Mouse (Mus musculus): Measurements from ENCODE around the gene Zc3h7b. TPM values are rescaled to one million over a fixed set of nuclear protein-coding genes. Genes with fewer than 3 reads are reported as not detected.
"Not testable (repeated sequence)": the region's sequence is repeated elsewhere in the genome, so short reads cannot be mapped to it uniquely, and the experiment has no call there.

The Zc3h7b gene
- total RNA-seq, 1 experiment, result 22.5 TPM

- no peaks in the 10 kb centered on the region for H3K9me3 ChIP-seq (ENCODE audit: control insufficient read depth, insufficient read depth, low read depth, low read length)
- TF ChIP-seq MAFK (IDR thresholded peaks at IDR 0.05; ENCODE audit: insufficient read depth, low read depth, low read length), result no peak
- TF ChIP-seq HCFC1 (IDR thresholded peaks at IDR 0.05; ENCODE audit: borderline replicate concordance, insufficient read depth, low read length), result no peak
- no peak for TF ChIP-seq CHD2 (IDR thresholded peaks at IDR 0.05; ENCODE audit: low read depth, low read length)
- no peak for TF ChIP-seq ZNF384 (IDR thresholded peaks at IDR 0.05; ENCODE audit: low read depth, low read length)
- TF ChIP-seq ZC3H11A (IDR thresholded peaks at IDR 0.05; ENCODE audit: borderline replicate concordance, low read depth, low read length), result no peak
- in situ Hi-C loops (cut with MboI; ENCODE audit: low sequenced_read_pairs in 2 of 2, unreplicated experiment in 2 of 2), result no loop called here
- no peaks in the 10 kb centered on the region for H3K36me3 ChIP-seq (ENCODE audit: control insufficient read depth, insufficient read depth, low read length, poor library complexity, severe bottlenecking)
- peaks cover 0 to 4% of the 10 kb centered on the region in 2 experiments; a peak in 1 of 4 replicates for H3K4me1 ChIP-seq (ENCODE audit: control insufficient read depth in 2 of 2, insufficient read depth in 2 of 2, low read length in 2 of 2, poor library complexity in 1 of 2)
- DNase-seq (ENCODE audit: low read depth, low spot score), result no peak
- H3K27ac ChIP-seq (ENCODE audit: insufficient read depth, low read depth, low read length, poor library complexity, severe bottlenecking), result no peak overlapping the region
- no peak overlapping the region for H3K9ac ChIP-seq (ENCODE audit: insufficient read depth, low read depth, low read length, poor library complexity, severe bottlenecking)
- no peak overlapping the region for H3K4me3 ChIP-seq (ENCODE audit: insufficient read depth in 1 of 2, low read depth in 1 of 2, low read length in 2 of 2, poor library complexity in 1 of 2, severe bottlenecking in 1 of 2)
Observed at GRCm38 (mm10) chr15:81739296-81739695, 5.6 kb upstream of the Zc3h7b start.

GRCm38 (mm10) chr15:81739924-81740323, 4.9 kb upstream of the Zc3h7b start:
- H3K36me3 ChIP-seq (ENCODE audit: control insufficient read depth, insufficient read depth, low read length, poor library complexity, severe bottlenecking), result no peaks in the 10 kb centered on the region
- H3K4me1 ChIP-seq (ENCODE audit: control insufficient read depth in 2 of 2, insufficient read depth in 2 of 2, low read length in 2 of 2, poor library complexity in 1 of 2), result peaks cover 0 to 4% of the 10 kb centered on the region in 2 experiments; a peak in 1 of 4 replicates
- TF ChIP-seq ZNF384 (IDR thresholded peaks at IDR 0.05; ENCODE audit: low read depth, low read length) (no peak), CHD2 (IDR thresholded peaks at IDR 0.05; ENCODE audit: low read depth, low read length) (peak; percentile 47; the same call in 1 of the 2 replicates)
- in situ Hi-C loops (cut with MboI; ENCODE audit: low sequenced_read_pairs in 2 of 2, unreplicated experiment in 2 of 2), result no loop called here
- H3K27ac ChIP-seq (ENCODE audit: insufficient read depth, low read depth, low read length, poor library complexity, severe bottlenecking), result no peak overlapping the region
- no peak overlapping the region for H3K4me3 ChIP-seq (ENCODE audit: insufficient read depth in 1 of 2, low read depth in 1 of 2, low read length in 2 of 2, poor library complexity in 1 of 2, severe bottlenecking in 1 of 2)
- H3K9ac ChIP-seq (ENCODE audit: insufficient read depth, low read depth, low read length, poor library complexity, severe bottlenecking), result no peak overlapping the region
- no peak for DNase-seq (ENCODE audit: low read depth, low spot score)
- H3K9me3 ChIP-seq (ENCODE audit: control insufficient read depth, insufficient read depth, low read depth, low read length), result no peaks in the 10 kb centered on the region

GRCm38 (mm10) chr15:81742368-81742767, 2.5 kb upstream of the Zc3h7b start:
- H3K36me3 ChIP-seq (ENCODE audit: control insufficient read depth, insufficient read depth, low read length, poor library complexity, severe bottlenecking); H3K9me3 ChIP-seq (ENCODE audit: control insufficient read depth, insufficient read depth, low read depth, low read length); H3K4me3 ChIP-seq (ENCODE audit: insufficient read depth in 1 of 2, low read depth in 1 of 2, low read length in 2 of 2, poor library complexity in 1 of 2, severe bottlenecking in 1 of 2); H3K9ac ChIP-seq (ENCODE audit: insufficient read depth, low read depth, low read length, poor library complexity, severe bottlenecking); H3K4me1 ChIP-seq (ENCODE audit: control insufficient read depth in 2 of 2, insufficient read depth in 2 of 2, low read length in 2 of 2, poor library complexity in 1 of 2); H3K27ac ChIP-seq (ENCODE audit: insufficient read depth, low read depth, low read length, poor library complexity, severe bottlenecking); DNase-seq (ENCODE audit: low read depth, low spot score); in situ Hi-C loops (cut with MboI; ENCODE audit: low sequenced_read_pairs in 2 of 2, unreplicated experiment in 2 of 2): not testable (repeated sequence)
- peak; percentile 81 for TF ChIP-seq ZNF384 (IDR thresholded peaks at IDR 0.05; ENCODE audit: low read depth, low read length)

- in situ Hi-C loops (cut with MboI; ENCODE audit: low sequenced_read_pairs in 2 of 2, unreplicated experiment in 2 of 2), result no loop called here
- Histone ChIP-seq H3K9me3 (ENCODE audit: control insufficient read depth, insufficient read depth, low read depth, low read length) (no peaks in the 10 kb centered on the region), H3K27ac (ENCODE audit: insufficient read depth, low read depth, low read length, poor library complexity, severe bottlenecking) (no peak overlapping the region), H3K4me1 (ENCODE audit: control insufficient read depth in 2 of 2, insufficient read depth in 2 of 2, low read length in 2 of 2, poor library complexity in 1 of 2) (peaks cover 0 to 2% of the 10 kb centered on the region in 2 experiments; a peak in 2 of 4 replicates), H3K4me3 (ENCODE audit: insufficient read depth in 1 of 2, low read depth in 1 of 2, low read length in 2 of 2, poor library complexity in 1 of 2, severe bottlenecking in 1 of 2) (peak overlapping the region; percentile 79 to 93), H3K36me3 (ENCODE audit: control insufficient read depth, insufficient read depth, low read length, poor library complexity, severe bottlenecking) (no peaks in the 10 kb centered on the region), H3K9ac (ENCODE audit: insufficient read depth, low read depth, low read length, poor library complexity, severe bottlenecking) (peak overlapping the region; percentile 77)
- DNase-seq (ENCODE audit: low read depth, low spot score), result no peak
- TF ChIP-seq HCFC1 (IDR thresholded peaks at IDR 0.05; ENCODE audit: borderline replicate concordance, insufficient read depth, low read length) (peak; percentile 17; the same call in 1 of the 2 replicates), ZC3H11A (IDR thresholded peaks at IDR 0.05; ENCODE audit: borderline replicate concordance, low read depth, low read length) (no peak)
Observed at GRCm38 (mm10) chr15:81745601-81746114, 801 bp downstream of the Zc3h7b start.

- no peaks in the 10 kb centered on the region for H3K9me3 ChIP-seq (ENCODE audit: control insufficient read depth, insufficient read depth, low read depth, low read length)
- no peaks in the 10 kb centered on the region; the same call in 1 of the 2 replicates for H3K36me3 ChIP-seq (ENCODE audit: control insufficient read depth, insufficient read depth, low read length, poor library complexity, severe bottlenecking)
- H3K27ac ChIP-seq (ENCODE audit: insufficient read depth, low read depth, low read length, poor library complexity, severe bottlenecking), result no peak overlapping the region
- no peak overlapping the region for H3K4me3 ChIP-seq (ENCODE audit: insufficient read depth in 1 of 2, low read depth in 1 of 2, low read length in 2 of 2, poor library complexity in 1 of 2, severe bottlenecking in 1 of 2)
- H3K9ac ChIP-seq (ENCODE audit: insufficient read depth, low read depth, low read length, poor library complexity, severe bottlenecking), result no peak overlapping the region
- in situ Hi-C loops (cut with MboI; ENCODE audit: low sequenced_read_pairs in 2 of 2, unreplicated experiment in 2 of 2), result no loop called here
- H3K4me1 ChIP-seq (ENCODE audit: control insufficient read depth in 2 of 2, insufficient read depth in 2 of 2, low read length in 2 of 2, poor library complexity in 1 of 2), result no peaks in the 10 kb centered on the region; a peak in 1 of 4 replicates
- TF ChIP-seq CHD2 (IDR thresholded peaks at IDR 0.05; ENCODE audit: low read depth, low read length), result no peak
- TF ChIP-seq ZNF384 (IDR thresholded peaks at IDR 0.05; ENCODE audit: low read depth, low read length), result no peak
- TF ChIP-seq HCFC1 (IDR thresholded peaks at IDR 0.05; ENCODE audit: borderline replicate concordance, insufficient read depth, low read length), result no peak
- no peak for TF ChIP-seq MAFK (IDR thresholded peaks at IDR 0.05; ENCODE audit: insufficient read depth, low read depth, low read length)
- TF ChIP-seq ZC3H11A (IDR thresholded peaks at IDR 0.05; ENCODE audit: borderline replicate concordance, low read depth, low read length), result no peak
- DNase-seq (ENCODE audit: low read depth, low spot score), result no peak
Observed at GRCm38 (mm10) chr15:81749742-81750141, 4.9 kb downstream of the Zc3h7b start.
